Mouse (Mus musculus) left cerebral cortex, postnatal 25 days (tissue): ENCODE measurements around the gene Cycs. TPM values are rescaled to one million over a fixed set of nuclear protein-coding genes. Genes with fewer than 3 reads are reported as not detected.

ENCODE experiments used
- microRNA-seq, 2 experiments: library from miRNA; unstranded; fragments of <30 nt; microRNA quantifications; one replicate each; pipeline ENCODE4 v1.2.0; 2022
- total RNA-seq, 2 experiments: library from RNA; stranded (reverse); gene quantifications; 2 replicates each; pipeline ENCODE4 v1.2.3; 2021

The Cycs gene
- total RNA-seq, 2 experiments from 2014 or later = 45.3 to 47.7 TPM

Small RNA genes within 50 kb of the gene (microRNA-seq; reads per million reads assigned to microRNA genes)
- 0 reads per million in 2 experiments for gene Mir6371

Other genes with a start within 250 kb of the Cycs start
- 10 to 100 TPM; 35.0 to 40.1 TPM for gene Osbpl3, start 110.3 kb downstream of the Cycs start, total RNA-seq
- under 1 TPM; 0.30 to 0.41 TPM for gene 4921507P07Rik, start 30.1 kb upstream of the Cycs start, total RNA-seq
- gene Npvf, start 87.9 kb upstream of the Cycs start, total RNA-seq = not detected